Mouse (Mus musculus) liver, embryonic 11.5 days (tissue): Measurements from ENCODE around the gene Lmf2. TPM values are rescaled to one million over a fixed set of nuclear protein-coding genes. Genes with fewer than 3 reads are reported as not detected.

Experiments used
- ATAC-seq: fragments of 200-750 bp; cut with Nextera tagmentation; replicated peaks from 2 replicates; pipeline ENCODE4 v1.8.0; 2017; ENCODE audit warnings: moderate number of reproducible peaks, mild to moderate bottlenecking, moderate TSS enrichment, moderate library complexity; ENCODE audit not compliant: low FRiP score
- DNase-seq: peaks from one replicate; pipeline ENCODE4 v3.0.0-alpha.2; 2017; ENCODE audit warnings: low spot score
- H3K27ac ChIP-seq: fragments of 300-500 bp; sonication (generic); 2 replicates; pipeline ENCODE4 v1.5.1; 2014; ENCODE audit warnings: mild to moderate bottlenecking, low read depth, low read length, control low read depth
- H3K27me3 ChIP-seq: fragments of 300-500 bp; sonication (generic); replicated peaks from 2 replicates; pipeline ENCODE4 v1.6.1; 2014; ENCODE audit warnings: low read length, mixed read lengths; ENCODE audit not compliant: control insufficient read depth, insufficient read depth
- H3K36me3 ChIP-seq: fragments of 300-500 bp; sonication (generic); 2 replicates; pipeline ENCODE4 v1.6.1; 2014; ENCODE audit warnings: mild to moderate bottlenecking, low read length, moderate library complexity, mixed read lengths; ENCODE audit not compliant: control insufficient read depth, insufficient read depth
- H3K4me1 ChIP-seq: fragments of 300-500 bp; sonication (generic); replicated peaks from 2 replicates; pipeline ENCODE4 v1.6.1; 2014; ENCODE audit warnings: low read length, mixed read lengths; ENCODE audit not compliant: control insufficient read depth, insufficient read depth
- H3K4me2 ChIP-seq: fragments of 300-500 bp; sonication (generic); 2 replicates; pipeline ENCODE4 v1.6.1; 2014; ENCODE audit warnings: mild to moderate bottlenecking, control low read depth, moderate library complexity
- H3K4me3 ChIP-seq: fragments of 300-500 bp; sonication (generic); 2 replicates; pipeline ENCODE4 v1.5.1; 2014; ENCODE audit warnings: low read depth, low read length, control low read depth
- H3K9ac ChIP-seq: fragments of 300-500 bp; sonication (generic); 2 replicates; pipeline ENCODE4 v1.6.1; 2014; ENCODE audit warnings: low read depth, low read length, control low read depth
- H3K9me3 ChIP-seq: fragments of 300-500 bp; sonication (generic); 2 replicates; pipeline ENCODE4 v1.6.1; 2016; ENCODE audit warnings: low read length, inconsistent platforms, mixed read lengths; ENCODE audit not compliant: control insufficient read depth
- WGBS: fragments of 180-500 bp; shearing (Covaris S2); extraction: QIAGEN DNeasy Blood & Tissue Kit; methylation state at CpG from one replicate; pipeline ENCODE4 v1.1.7; 2014; 5-methylcytosine and 5-hydroxymethylcytosine counted together
- polyA plus RNA-seq: library from polyadenylated mRNA; unstranded; fragments of >200 nt; fragmentation: Nextera tagmentation; extraction: Ambion mirVana; gene quantifications from 2 replicates; pipeline ENCODE4 v1.2.1, GENCODE M21; 2014

Lmf2 gene
- polyA plus RNA-seq = 44.1 and 46.0 TPM in 2 replicates

GRCm38 (mm10) chr15:89355241-89356187 lies at the start of gene Lmf2, which contains the start of gene Ncaph2:
TSS of gene Lmf2 (minus strand) at chr15:89355659.
TSS of gene Ncaph2 (plus strand) at chr15:89355719.
- Histone ChIP-seq H3K27ac (peak within 1 kb of the TSS; percentile 86), H3K9me3 (no peaks in the 10 kb centered on the region), H3K4me3 (peak within 1 kb of the TSS; percentile 86), H3K9ac (peak within 1 kb of the TSS; percentile 88), H3K36me3 (peaks cover 35% of the 10 kb centered on the region), H3K4me2 (peak within 1 kb of the TSS; percentile 88), H3K27me3 (no peaks in the 10 kb centered on the region), H3K4me1 (peaks cover 23% of the 10 kb centered on the region)
- ATAC-seq = peak; percentile 87
- peak; percentile 98 for DNase-seq
- under 1% methylated on average over 64 of the region's 64 CpGs for WGBS

- ATAC-seq (no peak), DNase-seq (no peak)
- no peaks in the 10 kb centered on the region for H3K36me3 ChIP-seq
- no peaks in the 10 kb centered on the region for H3K27me3 ChIP-seq
- H3K9me3 ChIP-seq = 0 out of 2 replicates have a peak, but pooled peaks cover under 1% of the 10 kb centered on the region
- H3K27ac ChIP-seq = no peak overlapping the region
- no peak overlapping the region for H3K4me3 ChIP-seq
- H3K9ac ChIP-seq = no peak overlapping the region
- H3K4me1 ChIP-seq = no peaks in the 10 kb centered on the region
- H3K4me2 ChIP-seq = no peak overlapping the region
- WGBS = 74% methylated on average over 10 of the region's 10 CpGs
These were observed 49.6 kb upstream of the Lmf2 start for GRCm38 (mm10) chr15:89404831-89405623.

- H3K4me3 ChIP-seq = no peak overlapping the region
- 86% methylated on average over 1 of the region's 1 CpGs for WGBS
- no peak for ATAC-seq
These were observed 47.0 kb upstream of the Lmf2 start for GRCm38 (mm10) chr15:89402471-89402870.

GRCm38 (mm10) chr15:89399716-89400115 lies 44.3 kb upstream of the Lmf2 start:
- Histone ChIP-seq H3K4me3 (no peak overlapping the region), H3K9ac (no peak overlapping the region), H3K4me1 (no peaks in the 10 kb centered on the region), H3K4me2 (no peak overlapping the region), H3K36me3 (no peaks in the 10 kb centered on the region), H3K27ac (no peak overlapping the region), H3K9me3 (no peaks in the 10 kb centered on the region), H3K27me3 (no peaks in the 10 kb centered on the region)
- ATAC-seq (no peak), DNase-seq (no peak)
- WGBS = 35% methylated on average over 1 of the region's 1 CpGs

More at GRCm38 (mm10) chr15:89402471-89402870, 47.0 kb upstream of the Lmf2 start:
- no peak for DNase-seq
- no peaks in the 10 kb centered on the region for H3K27me3 ChIP-seq
- H3K4me2 ChIP-seq = no peak overlapping the region
- no peak overlapping the region for H3K27ac ChIP-seq
- no peaks in the 10 kb centered on the region for H3K36me3 ChIP-seq
- H3K9ac ChIP-seq = no peak overlapping the region
- no peaks in the 10 kb centered on the region for H3K9me3 ChIP-seq
- H3K4me1 ChIP-seq = no peaks in the 10 kb centered on the region

- no peaks in the 10 kb centered on the region for H3K36me3 ChIP-seq
- H3K4me3 ChIP-seq = no peak overlapping the region
- WGBS = 75% methylated on average over 2 of the region's 2 CpGs
- ATAC-seq = no peak
- no peaks in the 10 kb centered on the region for H3K27me3 ChIP-seq
- no peak overlapping the region for H3K4me2 ChIP-seq
- DNase-seq = no peak
- no peaks in the 10 kb centered on the region for H3K9me3 ChIP-seq
- no peak overlapping the region for H3K27ac ChIP-seq
- H3K9ac ChIP-seq = no peak overlapping the region
- no peaks in the 10 kb centered on the region for H3K4me1 ChIP-seq
These were observed 42.7 kb upstream of the Lmf2 start for GRCm38 (mm10) chr15:89398146-89398545.

- H3K4me2 ChIP-seq = no peak overlapping the region
- DNase-seq (no peak), ATAC-seq (no peak)
- no peak overlapping the region for H3K9ac ChIP-seq
- H3K9me3 ChIP-seq = no peaks in the 10 kb centered on the region
- no peaks in the 10 kb centered on the region for H3K27me3 ChIP-seq
- no peaks in the 10 kb centered on the region for H3K36me3 ChIP-seq
- 83% methylated on average over 4 of the region's 4 CpGs for WGBS
- H3K4me3 ChIP-seq = no peak overlapping the region
- no peak overlapping the region for H3K27ac ChIP-seq
- no peaks in the 10 kb centered on the region for H3K4me1 ChIP-seq
These were observed 41.4 kb upstream of the Lmf2 start for GRCm38 (mm10) chr15:89396883-89397282.

GRCm38 (mm10) chr15:89390081-89390480 lies 34.6 kb upstream of the Lmf2 start:
- no peaks in the 10 kb centered on the region for H3K36me3 ChIP-seq
- ATAC-seq (no peak), DNase-seq (no peak)
- no peaks in the 10 kb centered on the region; the same call in 1 of the 2 replicates for H3K27me3 ChIP-seq
- H3K9me3 ChIP-seq = no peaks in the 10 kb centered on the region
- H3K27ac ChIP-seq = no peak overlapping the region
- H3K4me2 ChIP-seq = no peak overlapping the region
- no peak overlapping the region for H3K4me3 ChIP-seq
- no peak overlapping the region for H3K9ac ChIP-seq
- WGBS = 93% methylated on average over 10 of the region's 10 CpGs
- no peaks in the 10 kb centered on the region for H3K4me1 ChIP-seq

- Histone ChIP-seq H3K27ac (no peak overlapping the region), H3K36me3 (no peaks in the 10 kb centered on the region), H3K9me3 (no peaks in the 10 kb centered on the region), H3K4me3 (no peak overlapping the region), H3K4me1 (no peaks in the 10 kb centered on the region), H3K4me2 (no peak overlapping the region), H3K9ac (no peak overlapping the region), H3K27me3 (peaks cover 3% of the 10 kb centered on the region)
- no peak for DNase-seq
- WGBS = 35% methylated on average over 12 of the region's 12 CpGs
- ATAC-seq = no peak
These were observed 31.7 kb upstream of the Lmf2 start for GRCm38 (mm10) chr15:89387127-89387526.
